Mouse (Mus musculus): Measurements from ENCODE around the gene Hlcs. TPM values are rescaled to one million over a fixed set of nuclear protein-coding genes. Genes with fewer than 3 reads are reported as not detected.
A peak's percentile ranks its signal among the peaks of the same experiment; 100 is the strongest.

The Hlcs gene
- polyA plus RNA-seq, 1 experiment: 7.5 TPM

- TF ChIP-seq POLR2A (IDR thresholded peaks at IDR 0.05; ENCODE audit: borderline replicate concordance, control insufficient read depth, low read depth, low read length): peak; percentile 39; the same call in 1 of the 2 replicates
- no peak for TF ChIP-seq CTCF (IDR thresholded peaks at IDR 0.05; ENCODE audit: control insufficient read depth, insufficient read depth, low read length)
- WGBS: 5% methylated on average over 52 of the region's 52 CpGs
- Histone ChIP-seq H3K4me3 (replicated peaks; ENCODE audit: control insufficient read depth, low read depth, low read length) (peak overlapping the region; percentile 70), H3K4me1 (ENCODE audit: control insufficient read depth, insufficient read depth, low read length) (no peaks in the 10 kb centered on the region), H3K27ac (ENCODE audit: control insufficient read depth, insufficient read depth, low read depth, low read length, poor library complexity) (no peak overlapping the region; the same call in 1 of the 2 replicates)
Observed at GRCm38 (mm10) chr16:94290073-94290999, 23.0 kb downstream of the Hlcs start.

- H3K27ac ChIP-seq (ENCODE audit: control insufficient read depth, insufficient read depth, low read depth, low read length, poor library complexity): no peak overlapping the region; the same call in 1 of the 2 replicates
- H3K4me1 ChIP-seq (ENCODE audit: control insufficient read depth, insufficient read depth, low read length): no peaks in the 10 kb centered on the region; the same call in 1 of the 2 replicates
- TF ChIP-seq POLR2A (IDR thresholded peaks at IDR 0.05; ENCODE audit: borderline replicate concordance, control insufficient read depth, low read depth, low read length) (no peak), CTCF (IDR thresholded peaks at IDR 0.05; ENCODE audit: control insufficient read depth, insufficient read depth, low read length) (no peak)
- WGBS: 13% methylated on average over 39 of the region's 39 CpGs
- peak overlapping the region; percentile 70 for H3K4me3 ChIP-seq (replicated peaks; ENCODE audit: control insufficient read depth, low read depth, low read length)
Observed at GRCm38 (mm10) chr16:94289138-94290072, 24.0 kb downstream of the Hlcs start.

- Histone ChIP-seq H3K27ac (ENCODE audit: control insufficient read depth, insufficient read depth, low read depth, low read length, poor library complexity) (no peak overlapping the region), H3K4me1 (ENCODE audit: control insufficient read depth, insufficient read depth, low read length) (no peaks in the 10 kb centered on the region; the same call in 1 of the 2 replicates), H3K4me3 (replicated peaks; ENCODE audit: control insufficient read depth, low read depth, low read length) (no peak overlapping the region)
- 71% methylated on average over 9 of the region's 9 CpGs for WGBS
- TF ChIP-seq POLR2A (IDR thresholded peaks at IDR 0.05; ENCODE audit: borderline replicate concordance, control insufficient read depth, low read depth, low read length) (no peak), CTCF (IDR thresholded peaks at IDR 0.05; ENCODE audit: control insufficient read depth, insufficient read depth, low read length) (no peak)
Observed at GRCm38 (mm10) chr16:94287826-94288225, 25.5 kb downstream of the Hlcs start.

GRCm38 (mm10) chr16:94283972-94284371 lies 29.4 kb downstream of the Hlcs start:
- Histone ChIP-seq H3K27ac (ENCODE audit: control insufficient read depth, insufficient read depth, low read depth, low read length, poor library complexity) (no peak overlapping the region), H3K4me3 (replicated peaks; ENCODE audit: control insufficient read depth, low read depth, low read length) (no peak overlapping the region), H3K4me1 (ENCODE audit: control insufficient read depth, insufficient read depth, low read length) (no peaks in the 10 kb centered on the region; the same call in 1 of the 2 replicates)
- 60% methylated on average over 3 of the region's 3 CpGs for WGBS
- TF ChIP-seq POLR2A (IDR thresholded peaks at IDR 0.05; ENCODE audit: borderline replicate concordance, control insufficient read depth, low read depth, low read length) (no peak), CTCF (IDR thresholded peaks at IDR 0.05; ENCODE audit: control insufficient read depth, insufficient read depth, low read length) (no peak)

- no peak for TF ChIP-seq CTCF (IDR thresholded peaks at IDR 0.05; ENCODE audit: control insufficient read depth, insufficient read depth, low read length)
- no peak for TF ChIP-seq POLR2A (IDR thresholded peaks at IDR 0.05; ENCODE audit: borderline replicate concordance, control insufficient read depth, low read depth, low read length)
- H3K4me3 ChIP-seq (replicated peaks; ENCODE audit: control insufficient read depth, low read depth, low read length): no peak overlapping the region
- 85% methylated on average over 6 of the region's 6 CpGs for WGBS
- H3K27ac ChIP-seq (ENCODE audit: control insufficient read depth, insufficient read depth, low read depth, low read length, poor library complexity): no peak overlapping the region
- no peaks in the 10 kb centered on the region for H3K4me1 ChIP-seq (ENCODE audit: control insufficient read depth, insufficient read depth, low read length)
Observed at GRCm38 (mm10) chr16:94270826-94271225, 42.5 kb downstream of the Hlcs start.

GRCm38 (mm10) chr16:94269635-94270034 lies 43.7 kb downstream of the Hlcs start:
- TF ChIP-seq CTCF (IDR thresholded peaks at IDR 0.05; ENCODE audit: control insufficient read depth, insufficient read depth, low read length): peak; percentile 86
- TF ChIP-seq POLR2A (IDR thresholded peaks at IDR 0.05; ENCODE audit: borderline replicate concordance, control insufficient read depth, low read depth, low read length): no peak
- WGBS: 11% methylated on average over 9 of the region's 9 CpGs
- H3K4me1 ChIP-seq (ENCODE audit: control insufficient read depth, insufficient read depth, low read length): no peaks in the 10 kb centered on the region
- no peak overlapping the region for H3K27ac ChIP-seq (ENCODE audit: control insufficient read depth, insufficient read depth, low read depth, low read length, poor library complexity)
- no peak overlapping the region for H3K4me3 ChIP-seq (replicated peaks; ENCODE audit: control insufficient read depth, low read depth, low read length)

GRCm38 (mm10) chr16:94268205-94268604 lies 45.2 kb downstream of the Hlcs start:
- 51% methylated on average over 14 of the region's 14 CpGs for WGBS
- no peak for TF ChIP-seq CTCF (IDR thresholded peaks at IDR 0.05; ENCODE audit: control insufficient read depth, insufficient read depth, low read length)
- no peak for TF ChIP-seq POLR2A (IDR thresholded peaks at IDR 0.05; ENCODE audit: borderline replicate concordance, control insufficient read depth, low read depth, low read length)
- Histone ChIP-seq H3K27ac (ENCODE audit: control insufficient read depth, insufficient read depth, low read depth, low read length, poor library complexity) (no peak overlapping the region), H3K4me3 (replicated peaks; ENCODE audit: control insufficient read depth, low read depth, low read length) (peak overlapping the region; percentile 7), H3K4me1 (ENCODE audit: control insufficient read depth, insufficient read depth, low read length) (no peaks in the 10 kb centered on the region)

- no peaks in the 10 kb centered on the region for H3K4me1 ChIP-seq (ENCODE audit: control insufficient read depth, insufficient read depth, low read length)
- TF ChIP-seq POLR2A (IDR thresholded peaks at IDR 0.05; ENCODE audit: borderline replicate concordance, control insufficient read depth, low read depth, low read length) (no peak), CTCF (IDR thresholded peaks at IDR 0.05; ENCODE audit: control insufficient read depth, insufficient read depth, low read length) (no peak)
- H3K27ac ChIP-seq (ENCODE audit: control insufficient read depth, insufficient read depth, low read depth, low read length, poor library complexity): no peak overlapping the region
- WGBS: 77% methylated on average over 6 of the region's 6 CpGs
- no peak overlapping the region for H3K4me3 ChIP-seq (replicated peaks; ENCODE audit: control insufficient read depth, low read depth, low read length)
Observed at GRCm38 (mm10) chr16:94264611-94265010, 48.8 kb downstream of the Hlcs start.

All from bone marrow, adult 2 months (tissue).